ENCODE assay signal across 18 mouse cellular contexts in genomic region chr13:44812381-44812780, GRCm38 (mm10).
"Had no signal": no experiment of that assay in that cellular context is flagged by ENCODE, and none has a peak within 500 bp of the region (broad histone marks: within the 10 kb centered on the region; RNA-seq: fewer than 3 reads in every experiment).

No protein-coding gene starts in this region.

- H3K27me3 ChIP-seq: limb, embryonic 13.5 days; liver, embryonic 12.5 days; liver, embryonic 15.5 days had no signal

- H3K4me3 ChIP-seq: limb, embryonic 10.5 days; limb, embryonic 13.5 days; liver, embryonic 12.5 days; liver, embryonic 15.5 days had no signal

- H3K36me3 ChIP-seq: limb, embryonic 10.5 days; limb, embryonic 13.5 days; liver, embryonic 12.5 days; liver, embryonic 15.5 days had no signal

- H3K9ac ChIP-seq: limb, embryonic 13.5 days; liver, embryonic 12.5 days; liver, embryonic 15.5 days had no signal

- H3K27ac ChIP-seq: limb, embryonic 10.5 days; limb, embryonic 13.5 days; liver, embryonic 12.5 days; liver, embryonic 15.5 days; stomach, postnatal 0 days had no signal

- H3K9me3 ChIP-seq: limb, embryonic 10.5 days; limb, embryonic 13.5 days; liver, embryonic 12.5 days; liver, embryonic 15.5 days had no signal

- DNase-seq: kidney, adult 9 months; kidney, postnatal 14 days; kidney, postnatal 4 days; liver; lung, adult 18-20 months; lung, postnatal 14 days; lung, postnatal 4 days; midbrain, embryonic 14.5 days; right cerebral cortex, adult 18-20 months; right cerebral cortex, postnatal 14 days; thymus, adult 2 months; thymus, postnatal 14 days; thymus, postnatal 4 days had no signal
